Mouse (Mus musculus) T-helper 17 cell (primary cell): ENCODE results near the gene Gm38431.

Experiments
- in situ Hi-C, 2 experiments: fragments of 300-600 bp; cut with MboI, MseI; formaldehyde crosslinking; loops; 1 replicate in 1 of 2; 2 replicates in 1 of 2; pipeline ENCODE4 v1.15.1; 2025; ENCODE audit warnings: high pct_unique_total_duplicates in 2 of 2

The Gm38431 gene

DNA sequence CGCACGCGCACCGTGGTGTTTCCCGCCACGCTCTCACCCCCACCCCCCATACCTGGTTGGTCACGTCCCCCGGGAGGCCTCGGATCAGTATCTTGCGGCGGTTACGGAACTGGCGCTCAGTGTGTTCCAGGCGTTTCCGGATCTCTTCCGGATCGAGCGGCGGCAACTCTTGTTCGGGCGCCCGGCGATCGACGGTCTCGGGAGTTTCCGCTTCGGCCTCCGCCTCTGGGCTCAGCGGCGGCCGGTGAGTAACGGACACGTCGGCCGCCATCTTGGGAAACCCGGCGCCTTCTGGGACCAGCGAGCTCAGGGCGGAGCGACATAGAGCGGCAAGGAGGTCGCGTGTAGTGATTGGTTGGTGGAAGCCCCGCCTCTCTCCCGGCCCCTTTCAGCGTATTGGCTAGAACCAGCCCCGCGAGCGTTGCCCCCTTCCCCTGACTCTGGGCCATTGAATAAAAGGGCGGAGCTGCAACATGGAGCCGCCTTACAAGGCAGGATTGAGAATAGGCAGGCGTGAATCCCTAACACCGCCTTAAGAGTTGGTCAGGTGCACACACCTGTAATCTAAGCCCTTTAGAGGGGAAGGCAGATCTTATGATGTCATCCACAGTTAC lies at the start of gene Gm38431, which contains the start of gene Raver1:
TSS of gene Gm38431 (minus strand) at position 291 of the 614 bp plus-strand sequence.
TSS of gene Raver1 (minus strand) at position 302 of the 614 bp plus-strand sequence.
- in situ Hi-C loops, result loop anchor here in 1 of 2 experiments (5.0 kb wide), 1 partner anchor 35 kb away; no protein-coding TSS in a partner anchor

- in situ Hi-C loops, result no loop called here
Measured at GRCm38 (mm10) chr9:21138386-21138785, 46.6 kb upstream of the Gm38431 start.

GRCm38 (mm10) chr9:21137229-21137628 lies 45.4 kb upstream of the Gm38431 start:
- in situ Hi-C loops, result no loop called here

- in situ Hi-C loops, result no loop called here
Measured at GRCm38 (mm10) chr9:21136401-21136800, 44.6 kb upstream of the Gm38431 start.

DNA sequence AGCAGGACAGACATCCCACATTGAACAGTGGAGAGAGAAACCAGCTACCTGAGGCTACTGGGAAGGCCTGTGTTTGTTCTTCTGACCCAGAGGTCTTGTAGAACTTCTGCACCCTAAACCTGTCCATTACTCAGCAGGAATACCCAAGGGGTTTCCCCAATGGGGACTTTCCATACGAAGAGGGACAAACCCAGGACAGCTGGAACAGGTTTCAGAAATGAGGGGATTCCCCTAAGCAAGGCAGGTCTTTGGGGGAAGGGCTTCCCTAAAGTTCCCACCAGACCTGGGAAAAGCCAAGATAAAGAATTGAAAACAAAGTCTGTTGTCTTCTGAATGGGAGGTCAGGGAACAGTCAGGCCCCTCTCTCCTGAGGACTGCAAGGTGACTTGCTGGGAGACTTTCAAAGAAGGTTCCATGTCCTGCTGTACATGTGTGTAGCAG lies 44.2 kb upstream of the Gm38431 start:
- in situ Hi-C loops, result no loop called here

GRCm38 (mm10) chr9:21135329-21135890 lies 43.6 kb upstream of the Gm38431 start:
- in situ Hi-C loops, result no loop called here

GRCm38 (mm10) chr9:21134595-21135328 lies 43.0 kb upstream of the Gm38431 start:
- in situ Hi-C loops, result no loop called here

- in situ Hi-C loops, result no loop called here
Measured at GRCm38 (mm10) chr9:21133064-21133707, 41.4 kb upstream of the Gm38431 start.

DNA sequence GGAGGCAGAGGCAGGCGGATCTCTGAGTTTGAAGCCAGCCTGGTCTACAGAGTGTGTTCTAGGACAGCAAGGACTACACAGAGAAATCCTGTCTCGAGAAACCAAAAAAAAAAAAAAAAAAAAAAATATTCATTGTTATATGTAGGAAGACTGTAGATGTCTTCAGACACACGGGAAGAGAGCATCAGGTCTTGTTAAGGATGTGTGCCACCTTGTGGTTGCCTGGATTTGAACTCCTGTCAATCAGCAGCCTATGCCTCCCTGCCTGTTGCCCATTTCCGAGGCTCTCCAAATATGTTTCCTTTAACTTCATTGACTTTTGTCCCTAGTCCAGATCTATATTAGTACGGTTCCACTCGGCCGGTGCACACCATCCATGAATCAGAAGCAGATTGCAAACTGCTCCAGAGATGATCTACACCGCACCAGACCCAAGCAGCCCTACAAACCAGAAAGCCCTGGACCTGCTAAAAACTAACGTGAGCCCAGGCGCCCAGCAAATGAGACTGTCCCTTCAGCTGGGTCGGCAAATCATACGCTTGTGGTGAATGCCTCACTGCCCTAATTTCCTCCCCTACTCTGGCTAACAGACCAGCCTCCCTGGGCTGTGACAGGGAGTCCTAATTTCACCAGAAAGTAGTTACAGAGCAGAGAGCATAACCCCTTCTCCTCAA lies 40.4 kb upstream of the Gm38431 start:
- in situ Hi-C loops, result no loop called here

- in situ Hi-C loops, result no loop called here
Measured at GRCm38 (mm10) chr9:21131059-21131956, 39.5 kb upstream of the Gm38431 start, which contains the start of gene Tyk2. Gene Tyk2 (minus strand): TSS chr9:21131243.

GRCm38 (mm10) chr9:21126259-21126627 lies 34.4 kb upstream of the Gm38431 start:
- in situ Hi-C loops, result loop anchor here in 1 of 2 experiments (5.0 kb wide), 1 partner anchor 34 kb away; the partner anchor contains the start of genes Gm38431 and Raver1

DNA sequence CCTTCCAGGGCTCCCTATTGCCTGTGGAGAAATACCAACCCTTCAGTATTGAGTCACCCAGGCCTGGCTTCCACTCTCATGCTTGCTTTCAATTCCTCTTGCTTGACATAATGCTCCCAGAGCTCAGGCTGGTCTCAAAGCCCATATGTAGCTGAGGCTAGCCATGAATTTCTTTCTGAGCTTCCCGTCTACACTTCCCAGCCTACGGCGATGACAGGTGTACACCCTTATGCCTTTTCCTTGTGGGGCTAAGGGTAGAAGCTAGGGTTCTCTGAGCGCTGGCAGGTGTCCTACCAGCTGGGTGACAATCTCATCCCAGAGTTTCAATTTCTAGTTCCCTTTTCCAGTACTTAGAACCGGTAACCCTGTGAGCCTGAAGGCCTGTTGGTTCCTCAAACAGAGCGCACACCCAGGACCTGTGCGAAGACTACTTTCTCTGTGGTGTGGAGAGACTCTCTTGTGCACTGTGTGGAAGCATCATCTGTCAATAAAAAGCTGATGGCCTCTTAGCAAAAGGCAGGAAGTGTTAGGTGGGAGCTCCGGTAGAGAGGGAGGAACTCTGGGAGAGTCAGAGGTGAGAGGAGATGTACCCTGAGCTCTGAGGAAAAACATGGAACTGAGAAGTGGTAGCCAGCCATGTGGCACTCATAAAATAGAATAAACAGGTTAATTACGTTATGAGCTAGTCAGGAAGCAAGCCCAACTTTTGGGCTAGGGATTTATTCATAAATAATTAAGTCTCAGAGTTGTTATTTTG lies 33.9 kb upstream of the Gm38431 start:
- in situ Hi-C loops, result loop anchor here in 1 of 2 experiments (5.0 kb wide), 1 partner anchor 33 kb away; the partner anchor contains the start of genes Gm38431 and Raver1

- in situ Hi-C loops, result loop anchor here in 1 of 2 experiments (5.0 kb wide), 1 partner anchor 33 kb away; the partner anchor contains the start of genes Gm38431 and Raver1
Measured at GRCm38 (mm10) chr9:21124837-21125236, 33.0 kb upstream of the Gm38431 start.

DNA sequence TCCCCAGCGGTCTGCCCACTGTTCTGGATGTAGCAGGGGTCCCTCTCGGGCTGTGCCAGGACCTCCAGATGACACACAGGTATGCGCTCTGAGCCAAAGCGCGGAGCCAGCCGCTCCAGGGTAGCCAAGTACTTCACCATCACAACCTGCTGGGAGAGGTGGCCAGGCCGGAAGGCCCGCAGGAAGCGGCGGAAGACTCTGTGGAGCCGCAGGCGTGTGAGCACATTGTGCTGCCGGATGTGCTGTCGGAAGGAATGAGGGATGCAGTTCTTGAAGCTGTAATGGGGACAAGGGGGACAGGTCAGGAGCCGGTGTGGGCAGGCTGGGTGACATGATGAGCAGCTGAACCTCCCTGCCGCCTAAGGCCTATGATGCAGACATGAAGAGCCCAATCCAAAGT lies 29.7 kb upstream of the Gm38431 start:
- in situ Hi-C loops, result no loop called here

- in situ Hi-C loops, result no loop called here
Measured at GRCm38 (mm10) chr9:21117073-21117472, 25.3 kb upstream of the Gm38431 start.

DNA sequence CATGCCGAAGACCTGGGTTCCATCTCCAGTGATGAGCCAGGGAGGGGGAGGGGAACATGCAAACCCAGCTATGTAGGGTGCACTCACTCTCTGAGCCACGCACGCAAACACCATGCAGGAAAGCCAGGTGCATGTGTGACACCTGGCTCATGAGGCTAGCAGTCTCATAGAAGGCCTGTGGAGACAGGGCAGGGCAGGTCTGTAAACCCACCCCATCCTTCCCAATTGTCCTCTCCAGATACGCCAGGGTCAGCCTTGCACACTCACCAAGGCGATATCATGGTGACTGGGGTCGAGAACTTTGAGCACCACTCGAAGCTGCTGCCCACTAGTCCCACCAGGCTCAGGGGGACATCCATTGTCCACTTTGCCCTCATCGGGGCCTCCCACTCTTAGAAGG lies 23.3 kb upstream of the Gm38431 start:
- in situ Hi-C loops, result no loop called here

- in situ Hi-C loops, result no loop called here
Measured at GRCm38 (mm10) chr9:21114190-21114589, 22.4 kb upstream of the Gm38431 start.

GRCm38 (mm10) chr9:21113751-21114150 lies 22.0 kb upstream of the Gm38431 start:
- in situ Hi-C loops, result no loop called here

DNA sequence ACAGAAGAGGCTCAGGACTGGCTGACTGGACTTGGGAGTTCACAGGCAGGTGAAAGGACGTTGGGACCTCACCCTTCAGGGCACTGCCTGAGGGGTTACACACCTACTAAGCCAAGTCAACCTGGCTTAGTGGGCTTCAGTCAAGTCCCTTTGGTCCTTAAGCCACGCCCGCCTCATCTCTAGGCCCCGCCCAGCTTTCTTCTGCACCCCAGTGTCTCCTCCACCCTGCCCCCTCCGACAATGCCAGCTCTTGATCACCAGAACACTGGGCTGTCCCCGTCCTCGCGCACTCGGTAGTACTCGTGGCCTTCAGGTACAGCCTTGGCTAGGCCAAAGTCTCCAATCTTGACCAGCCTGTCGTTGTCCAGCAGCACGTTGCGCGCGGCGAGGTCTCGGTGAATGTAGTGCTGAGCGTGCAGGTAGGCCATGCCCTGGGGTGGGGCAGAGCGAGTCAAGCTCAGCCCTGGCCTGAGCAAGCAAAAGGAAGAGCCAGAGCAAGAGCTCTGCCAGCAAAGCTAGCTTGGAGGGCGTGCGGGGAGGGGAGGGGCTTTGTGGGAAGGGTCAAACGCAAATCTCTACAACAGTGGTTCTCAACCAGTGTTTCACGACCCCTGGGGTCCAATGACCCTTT lies 15.9 kb upstream of the Gm38431 start:
- in situ Hi-C loops, result no loop called here
